Mouse (Mus musculus): Measurements from ENCODE around the gene Commd7.

The Commd7 gene

DNA sequence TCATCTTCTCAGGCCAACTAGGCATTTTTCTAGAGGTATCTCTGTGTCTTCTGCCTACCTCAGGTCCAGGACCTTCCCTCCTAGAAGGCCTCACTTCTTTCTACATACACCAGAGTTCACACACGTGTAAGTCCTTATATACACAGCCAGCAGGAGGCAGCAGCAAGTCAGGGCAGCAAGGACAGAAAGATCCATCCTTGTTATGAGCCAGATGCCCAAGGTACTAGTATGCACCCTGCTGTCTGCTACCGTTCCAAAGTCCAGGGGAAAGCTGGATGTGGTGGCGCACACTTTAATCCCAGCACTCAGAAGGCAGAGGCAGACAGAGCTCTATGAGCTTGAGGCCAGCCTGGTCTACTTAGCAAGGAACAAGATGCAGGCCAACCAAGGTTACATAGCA is 26.2 kb downstream of the Commd7 start:
- no peak for TF ChIP-seq GATA4 (IDR thresholded peaks at IDR 0.05; ENCODE audit: insufficient replicate concordance, low read length)

DNA sequence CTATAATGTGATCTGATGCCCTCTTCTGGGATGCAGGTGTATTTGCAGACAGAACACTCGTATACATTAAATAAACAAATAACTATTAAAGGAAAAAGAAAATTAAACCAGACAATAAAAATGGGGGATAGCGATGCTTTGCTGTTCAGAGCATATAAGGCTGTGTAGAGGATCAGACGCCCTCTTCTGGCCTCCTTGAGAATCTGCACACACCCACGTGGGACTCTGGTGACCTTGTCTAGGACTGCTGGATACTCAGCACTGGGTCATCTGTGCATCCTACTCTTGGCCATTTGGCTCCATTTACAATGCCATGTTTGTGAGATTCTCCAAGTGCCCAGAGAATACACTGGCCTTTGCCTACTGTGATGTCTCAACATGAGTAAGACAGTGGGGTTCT is 28.9 kb downstream of the Commd7 start:
- TF ChIP-seq GATA4 (IDR thresholded peaks at IDR 0.05; ENCODE audit: insufficient replicate concordance, low read length) = no peak

DNA sequence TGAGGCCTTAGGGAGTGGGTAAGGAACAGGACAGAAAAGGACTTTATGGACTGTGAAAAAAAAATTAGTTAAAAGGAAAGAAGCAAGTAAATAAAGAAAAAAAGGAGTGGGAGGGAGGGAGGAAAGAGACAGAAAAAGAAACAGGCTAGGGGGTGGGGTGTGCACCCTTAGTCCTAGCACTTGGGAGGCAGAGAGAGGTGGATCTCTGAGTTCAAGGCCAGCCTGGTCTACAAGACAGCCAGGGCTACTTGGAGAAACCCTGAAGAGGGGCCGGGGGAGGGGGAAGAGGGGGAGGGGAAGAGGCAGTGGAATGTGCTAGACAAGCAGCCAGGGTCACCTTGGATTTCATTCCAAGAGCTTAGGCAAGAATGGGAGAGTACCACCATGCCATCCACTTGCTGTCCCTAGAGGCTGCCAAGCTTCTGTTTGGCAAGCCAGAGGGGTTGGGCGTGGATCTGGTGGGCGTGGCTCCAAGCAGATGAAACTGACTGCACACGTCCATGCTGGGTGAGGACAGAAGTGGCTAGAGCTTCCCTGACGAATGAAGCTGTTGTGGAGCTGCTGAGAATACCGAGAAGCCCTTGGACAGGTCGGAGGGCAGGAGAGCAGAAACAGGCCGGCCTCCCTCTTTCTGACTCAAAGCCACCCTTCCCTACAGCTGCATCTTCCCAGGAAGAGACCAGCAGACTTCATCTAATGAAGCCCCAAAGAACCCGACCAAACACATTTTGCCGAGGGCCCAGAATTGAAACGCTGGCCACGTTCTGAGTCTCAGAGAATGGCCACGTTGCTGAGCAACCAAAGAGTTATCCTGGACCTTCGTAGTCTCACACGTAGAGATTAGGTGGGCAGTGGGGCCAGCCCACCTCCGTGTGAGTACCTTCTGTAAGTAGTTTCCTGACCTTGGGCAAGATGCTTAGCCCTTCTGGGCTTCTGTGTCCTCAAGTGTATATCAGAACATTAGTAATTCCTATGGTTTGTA is 31.6 kb downstream of the Commd7 start:
- no peak for TF ChIP-seq GATA4 (IDR thresholded peaks at IDR 0.05; ENCODE audit: insufficient replicate concordance, low read length)

DNA sequence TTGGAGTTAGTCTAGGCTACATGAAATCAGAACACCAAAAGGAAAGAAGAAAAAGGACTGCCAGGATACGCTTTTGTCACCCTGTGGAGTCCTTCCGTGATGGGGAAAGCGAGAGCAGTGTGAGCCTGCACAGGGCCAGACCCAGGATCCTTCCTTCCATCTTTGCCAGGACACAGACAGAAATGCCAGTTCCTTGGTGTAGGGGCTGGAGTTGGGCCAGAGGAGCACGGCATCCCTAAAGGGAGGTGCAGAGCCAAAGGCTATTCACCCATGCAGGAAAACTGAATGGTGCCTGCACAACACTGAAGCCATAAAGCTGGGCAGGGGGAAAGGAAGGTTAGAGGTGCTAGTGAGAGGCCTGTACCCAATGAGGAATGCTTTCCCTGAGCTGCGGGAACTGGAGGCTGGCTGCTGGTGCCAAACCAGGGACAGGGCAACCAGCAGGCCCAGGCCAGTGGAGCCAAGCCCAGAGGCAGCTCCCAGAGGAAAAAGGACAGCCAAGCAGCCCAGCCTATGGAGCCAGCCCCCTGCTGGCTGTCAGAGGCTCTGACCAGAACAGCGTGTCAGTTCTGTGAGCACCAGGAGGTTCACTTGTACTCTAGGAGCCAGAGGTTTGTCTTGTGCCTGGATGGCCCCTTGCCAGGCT is 32.4 kb downstream of the Commd7 start:
- TF ChIP-seq GATA4 (IDR thresholded peaks at IDR 0.05; ENCODE audit: insufficient replicate concordance, low read length) = no peak

- TF ChIP-seq GATA4 (IDR thresholded peaks at IDR 0.05; ENCODE audit: insufficient replicate concordance, low read length) = no peak
Observed at GRCm38 (mm10) chr2:153597626-153598025, 35.0 kb downstream of the Commd7 start.

DNA sequence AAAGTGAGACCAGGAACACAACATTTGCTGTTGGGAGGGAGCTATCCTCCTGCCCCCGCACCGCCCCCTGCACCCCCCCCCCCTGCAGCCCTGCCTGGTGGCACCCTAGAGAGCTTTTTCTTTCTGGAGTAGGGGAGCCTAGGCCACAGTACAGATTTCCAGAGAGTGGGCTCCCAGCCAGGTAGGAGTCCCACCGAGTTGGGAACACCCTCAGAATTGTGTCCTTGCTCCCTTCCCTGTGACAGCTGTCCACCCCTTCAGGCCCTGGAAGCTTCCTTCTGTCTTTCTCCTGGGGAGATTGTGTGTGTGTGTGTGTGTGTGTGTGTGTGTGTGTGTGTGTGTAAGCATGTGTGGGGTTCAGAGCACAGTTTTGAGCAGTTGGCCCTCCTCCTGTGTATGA is 35.6 kb downstream of the Commd7 start:
- TF ChIP-seq GATA4 (IDR thresholded peaks at IDR 0.05; ENCODE audit: insufficient replicate concordance, low read length) = no peak

DNA sequence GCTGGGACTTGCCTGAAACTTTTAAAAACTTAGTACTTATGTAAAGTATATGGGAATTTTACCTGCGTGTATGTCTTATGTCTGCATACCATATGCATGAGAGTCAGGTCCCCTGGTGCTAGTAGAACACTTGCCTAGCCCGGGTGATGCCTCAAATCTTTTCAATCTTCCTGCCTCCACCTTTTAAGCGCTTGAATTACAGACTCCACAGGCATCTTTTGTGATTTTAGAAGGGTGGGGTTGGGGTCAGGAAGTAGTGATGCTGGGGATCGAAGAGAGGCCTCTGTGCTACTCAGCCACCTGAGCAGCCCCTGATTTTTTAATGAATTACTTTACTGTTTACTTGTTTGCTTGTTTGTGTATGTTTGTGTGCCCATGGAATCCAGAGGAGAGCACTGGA is 37.6 kb downstream of the Commd7 start:
- TF ChIP-seq GATA4 (IDR thresholded peaks at IDR 0.05; ENCODE audit: insufficient replicate concordance, low read length) = no peak

DNA sequence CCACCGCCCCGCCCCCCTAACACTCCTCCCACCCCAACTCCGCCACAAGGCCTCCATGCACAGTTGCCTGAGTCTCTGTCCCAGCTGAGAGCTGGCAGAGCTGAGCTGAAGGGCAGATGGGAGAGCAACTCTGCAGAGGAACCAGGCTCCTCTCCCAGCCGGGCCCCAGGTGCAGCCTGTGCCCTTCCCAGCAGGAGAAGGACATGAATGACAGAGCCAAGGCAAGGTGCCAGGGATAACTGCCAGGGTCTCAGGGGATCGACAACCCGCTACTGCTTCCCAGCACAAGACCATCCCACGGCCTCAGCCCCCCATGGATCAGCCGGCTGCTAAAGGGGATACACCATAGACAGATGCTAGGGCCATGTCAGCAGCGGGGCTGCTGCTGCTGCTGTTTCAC is 39.4 kb downstream of the Commd7 start:
- no peak for TF ChIP-seq GATA4 (IDR thresholded peaks at IDR 0.05; ENCODE audit: insufficient replicate concordance, low read length)

GRCm38 (mm10) chr2:153592056-153593014 is 40.2 kb downstream of the Commd7 start:
- TF ChIP-seq GATA4 (IDR thresholded peaks at IDR 0.05; ENCODE audit: insufficient replicate concordance, low read length) = no peak

- TF ChIP-seq GATA4 (IDR thresholded peaks at IDR 0.05; ENCODE audit: insufficient replicate concordance, low read length) = no peak
Observed at GRCm38 (mm10) chr2:153586515-153587174, 45.9 kb downstream of the Commd7 start.

- no peak for TF ChIP-seq GATA4 (IDR thresholded peaks at IDR 0.05; ENCODE audit: insufficient replicate concordance, low read length)
Observed at GRCm38 (mm10) chr2:153585981-153586380, 46.6 kb downstream of the Commd7 start.

GRCm38 (mm10) chr2:153584396-153584795 is 48.2 kb downstream of the Commd7 start:
- TF ChIP-seq GATA4 (IDR thresholded peaks at IDR 0.05; ENCODE audit: insufficient replicate concordance, low read length) = no peak

DNA sequence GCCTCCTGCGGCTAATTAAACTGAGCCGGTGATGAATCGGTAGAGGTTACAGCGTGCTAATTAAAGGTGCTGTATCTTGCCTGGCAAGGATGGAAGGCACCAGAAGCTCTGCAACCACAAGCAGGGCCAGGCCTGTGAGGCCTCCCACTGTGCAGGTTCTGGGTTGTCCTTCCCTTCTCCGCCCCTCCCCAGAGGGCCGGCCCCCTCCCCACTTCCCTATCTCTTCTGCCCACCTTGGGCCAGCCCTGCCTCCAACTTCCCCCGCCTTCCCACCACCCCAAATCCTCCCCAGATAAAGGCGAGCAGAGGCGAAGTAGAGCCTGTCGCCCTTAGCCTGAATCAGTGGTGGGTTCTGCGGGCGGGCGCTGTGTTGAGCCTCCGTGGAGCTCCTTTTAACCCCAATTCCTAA is 48.9 kb downstream of the Commd7 start:
- TF ChIP-seq GATA4 (IDR thresholded peaks at IDR 0.05; ENCODE audit: insufficient replicate concordance, low read length) = no peak

DNA sequence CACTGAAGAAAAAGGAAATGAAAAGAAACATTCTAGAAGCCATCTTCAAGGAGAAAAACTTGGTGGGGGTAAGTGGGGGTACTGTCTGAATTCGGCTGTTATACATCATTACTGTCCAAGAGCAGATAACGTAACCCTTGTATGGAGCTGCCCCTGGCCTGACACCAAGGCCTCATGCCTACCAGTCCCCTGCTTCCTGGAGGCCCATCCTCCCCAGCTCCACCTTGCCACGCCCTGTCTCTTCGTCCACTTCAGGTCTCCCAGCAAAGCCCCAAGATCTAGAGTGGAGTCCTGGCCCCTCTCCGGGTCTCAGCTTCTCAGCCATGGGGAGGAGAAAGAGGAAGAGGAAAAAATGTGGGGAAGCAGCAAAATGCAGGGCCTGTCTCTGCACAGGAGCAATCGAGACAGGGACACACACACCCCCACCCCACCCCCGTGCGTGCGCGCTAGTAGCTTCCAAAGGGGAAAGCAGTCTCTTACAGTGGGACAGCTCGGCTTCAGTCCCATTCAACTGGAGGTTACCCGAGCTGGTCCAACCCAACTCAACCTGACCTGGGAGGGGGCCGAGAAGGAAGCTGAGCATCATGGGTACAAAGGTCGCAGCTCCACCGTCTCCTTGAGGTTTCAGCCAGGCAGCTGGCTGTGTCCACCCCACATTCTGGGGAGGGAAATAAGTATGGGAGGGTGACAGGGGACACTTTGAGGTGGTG is 49.5 kb downstream of the Commd7 start:
- no peak for TF ChIP-seq GATA4 (IDR thresholded peaks at IDR 0.05; ENCODE audit: insufficient replicate concordance, low read length)

Data from liver, adult (tissue).